Mouse (Mus musculus): Measurements from ENCODE around the gene Spaca9.

The Spaca9 gene

GRCm38 (mm10) chr2:28665818-28666217 is 33.7 kb downstream of the Spaca9 start:
- DNase-seq (ENCODE audit: low spot score in 2 of 2) = no peak

GRCm38 (mm10) chr2:28662891-28663290 is 36.6 kb downstream of the Spaca9 start:
- no peak for DNase-seq (ENCODE audit: low spot score in 2 of 2)

- no peak for DNase-seq (ENCODE audit: low spot score in 2 of 2)
These were observed 43.3 kb downstream of the Spaca9 start for GRCm38 (mm10) chr2:28656216-28656615.

GRCm38 (mm10) chr2:28654295-28654694 is 45.2 kb downstream of the Spaca9 start:
- DNase-seq (ENCODE audit: low spot score in 2 of 2) = no peak

- DNase-seq (ENCODE audit: low spot score in 2 of 2) = no peak
These were observed 46.2 kb downstream of the Spaca9 start for GRCm38 (mm10) chr2:28653351-28653750.

DNA sequence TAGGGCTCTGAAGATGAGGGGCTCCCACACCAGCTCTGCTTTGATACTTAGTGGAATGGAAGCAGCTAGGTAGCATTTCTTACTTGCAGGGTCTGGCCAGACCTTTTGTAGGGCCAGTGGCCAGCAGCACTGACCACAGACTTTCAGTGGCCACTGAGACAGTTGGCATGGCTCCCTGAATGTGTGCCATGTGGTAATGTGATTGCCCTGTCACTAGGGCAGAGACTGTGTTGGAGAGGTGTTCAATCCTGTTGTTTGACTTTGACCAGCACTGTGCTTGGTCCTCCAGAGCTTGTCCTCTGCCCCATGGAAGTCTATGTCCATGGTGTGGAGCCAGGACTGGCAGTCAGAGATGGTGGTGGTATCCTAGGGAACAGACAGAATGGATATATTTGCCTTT is 49.0 kb downstream of the Spaca9 start:
- peak in 1 of 2 experiments; percentile 37 for DNase-seq (ENCODE audit: low spot score in 2 of 2)

- no peak for DNase-seq (ENCODE audit: low spot score in 2 of 2)
These were observed 56.4 kb downstream of the Spaca9 start for GRCm38 (mm10) chr2:28643081-28643480.
